Mouse (Mus musculus): Measurements from ENCODE around the gene Hsd17b1.
"Not testable (repeated sequence)": the region's sequence is repeated elsewhere in the genome, so short reads cannot be mapped to it uniquely, and the experiment has no call there.

Gene Hsd17b1

DNA sequence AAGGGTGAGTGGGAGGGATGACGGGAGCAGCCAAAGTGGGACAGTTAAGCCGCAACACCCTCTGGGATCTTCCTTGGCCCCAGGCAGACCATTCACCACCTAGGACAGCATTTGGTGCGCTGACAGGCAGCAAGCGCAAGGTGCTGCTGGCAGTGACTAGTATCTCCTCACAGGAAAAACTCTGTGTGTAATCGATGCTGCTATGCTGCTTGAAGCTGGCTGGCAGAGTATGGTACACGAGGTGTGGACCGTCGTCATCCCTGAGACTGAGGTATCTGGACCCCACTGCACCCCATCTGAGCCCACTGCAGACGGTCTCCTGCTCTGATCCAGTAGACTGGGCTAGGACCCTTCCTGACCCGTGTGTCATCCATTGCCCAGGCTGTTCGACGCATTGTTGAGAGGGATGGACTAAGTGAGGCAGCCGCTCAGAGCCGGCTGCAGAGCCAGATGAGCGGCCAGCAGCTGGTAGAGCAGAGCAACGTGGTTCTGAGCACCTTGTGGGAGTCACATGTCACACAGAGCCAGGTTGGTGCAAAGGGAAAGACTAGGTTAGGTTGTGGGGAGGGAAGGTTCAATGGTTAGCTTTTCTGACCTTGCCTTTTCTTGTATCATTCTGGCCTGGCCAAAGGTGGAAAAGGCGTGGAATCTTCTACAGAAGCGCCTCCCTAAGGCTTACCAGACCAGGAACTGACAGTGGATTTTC, 7.6 kb downstream of the Hsd17b1 start:
- no peak for DNase-seq (ENCODE audit: low read depth, low spot score)

DNA sequence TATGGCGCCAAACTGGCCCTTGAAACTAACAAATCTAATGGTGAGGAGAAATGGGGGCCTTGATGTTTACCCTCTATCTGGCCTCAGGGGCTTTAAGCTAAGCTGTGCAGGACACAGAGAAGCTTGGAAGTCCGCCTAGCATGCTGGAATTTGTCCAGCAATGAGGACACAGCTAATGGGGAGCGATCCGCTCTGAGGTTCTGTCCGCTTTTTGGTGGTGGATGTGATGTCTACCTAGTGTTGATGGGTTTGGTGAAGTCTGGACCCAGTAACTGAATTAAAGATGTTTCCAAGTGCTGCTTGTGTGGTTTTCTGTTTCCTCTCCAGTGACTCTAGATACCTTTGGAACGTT, 8.1 kb downstream of the Hsd17b1 start:
- no peak for DNase-seq (ENCODE audit: low read depth, low spot score)

DNA sequence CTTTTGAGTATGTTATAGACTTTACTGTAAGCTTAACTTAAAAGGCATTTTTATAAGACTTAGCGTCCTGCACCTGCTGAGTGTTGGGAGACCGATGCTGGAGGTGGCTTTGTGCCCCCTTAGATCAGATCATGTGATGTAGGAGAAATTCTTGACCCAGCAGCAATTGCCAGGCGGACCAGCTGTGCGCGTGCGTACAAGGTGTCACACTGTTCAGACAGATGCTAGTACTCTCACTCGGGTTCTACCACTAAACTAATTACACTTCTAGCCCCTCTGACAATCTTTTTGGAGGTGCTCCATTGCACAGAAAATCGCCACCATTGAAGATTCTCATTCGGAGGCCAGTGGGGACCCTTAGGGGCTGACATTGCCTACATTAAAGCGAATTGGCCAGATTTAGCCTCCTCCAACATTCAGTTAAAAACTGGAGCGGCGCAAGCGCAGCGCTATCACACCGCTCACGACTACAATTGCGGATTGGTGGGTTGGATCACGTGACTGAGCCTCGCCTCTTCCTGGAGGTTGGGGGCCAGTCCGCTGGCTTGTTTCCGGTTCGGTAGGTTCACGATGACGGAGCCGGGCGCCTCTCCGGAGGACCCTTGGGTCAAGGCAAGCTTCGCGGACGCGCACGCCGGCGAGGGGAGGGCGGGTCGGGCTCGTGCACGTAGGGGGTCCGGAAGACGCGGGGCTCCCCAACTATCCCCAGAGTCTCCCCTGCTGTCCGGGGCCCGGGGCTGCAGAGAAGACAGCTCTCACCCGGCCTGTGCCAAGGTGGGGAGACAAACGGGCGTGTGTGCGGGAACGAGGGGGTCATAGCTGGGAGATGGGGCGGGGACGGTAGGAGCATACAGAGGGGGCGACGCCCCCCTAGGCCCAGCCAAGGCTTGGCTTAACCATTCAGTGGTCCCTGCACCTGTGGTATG, 8.8 kb downstream of the Hsd17b1 start, which contains the start of gene Mlx:
Mlx (plus strand) TSS at position 522 of the 926 bp plus-strand sequence.
- peak; percentile 96 for DNase-seq (ENCODE audit: low read depth, low spot score)

DNA sequence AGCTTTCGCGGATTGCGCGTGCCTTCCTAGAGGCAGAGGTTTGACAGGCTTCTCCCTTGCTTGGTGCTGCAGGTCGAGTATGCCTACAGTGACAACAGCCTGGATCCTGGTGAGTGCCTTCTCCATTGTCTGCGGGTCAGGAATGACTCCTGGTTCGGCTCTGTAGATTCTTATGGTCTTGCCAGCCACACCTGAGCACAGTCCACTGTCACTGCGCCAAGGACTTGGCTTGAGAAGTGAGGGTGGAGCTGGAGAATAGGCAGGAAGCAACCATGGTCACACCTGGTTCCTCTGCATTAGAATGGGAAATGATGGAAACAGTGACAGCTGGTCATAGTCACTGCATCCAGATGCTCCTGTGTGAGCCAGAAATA, 9.5 kb downstream of the Hsd17b1 start:
- no peak for DNase-seq (ENCODE audit: low read depth, low spot score)

DNA sequence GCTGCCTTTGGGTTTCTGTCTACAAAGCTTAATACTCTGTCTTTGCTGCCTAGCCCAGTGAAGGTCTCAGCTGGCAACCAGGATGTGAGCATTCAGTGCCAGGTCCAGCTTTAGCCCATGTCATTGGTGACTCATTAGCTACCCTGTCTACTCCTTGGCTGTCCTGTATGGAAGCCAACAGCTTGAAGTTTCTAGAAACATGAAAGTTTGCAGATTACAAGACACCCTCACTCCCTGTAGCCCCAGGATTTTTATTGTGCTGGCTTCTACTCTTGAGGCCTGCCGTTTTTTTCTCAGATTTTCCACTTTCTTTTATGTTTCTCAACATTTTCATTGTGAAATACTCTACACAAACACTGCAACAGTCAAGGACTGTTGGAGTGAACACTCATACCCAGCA, 11.7 kb downstream of the Hsd17b1 start:
- no peak for DNase-seq (ENCODE audit: low read depth, low spot score)

DNA sequence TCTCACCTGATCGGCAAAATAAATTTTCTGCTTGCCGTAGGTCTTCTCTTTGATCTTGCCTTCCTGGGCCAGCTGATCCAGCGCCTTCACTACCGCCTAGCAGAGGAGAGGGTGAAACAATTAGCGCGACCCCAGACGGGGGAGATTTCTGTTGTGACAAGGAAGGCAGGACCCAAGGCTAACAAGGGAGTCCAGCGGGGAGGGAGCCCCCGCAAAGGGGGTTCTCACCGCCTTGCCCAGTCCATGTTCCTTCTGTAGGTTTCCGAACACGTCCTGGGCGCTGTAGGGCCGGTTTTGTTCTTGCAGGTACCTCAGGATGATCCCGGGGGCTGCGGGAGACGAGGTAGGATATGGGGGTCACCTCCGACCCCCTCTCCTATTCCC, 16.7 kb downstream of the Hsd17b1 start:
- DNase-seq (ENCODE audit: low read depth, low spot score): no peak

DNA sequence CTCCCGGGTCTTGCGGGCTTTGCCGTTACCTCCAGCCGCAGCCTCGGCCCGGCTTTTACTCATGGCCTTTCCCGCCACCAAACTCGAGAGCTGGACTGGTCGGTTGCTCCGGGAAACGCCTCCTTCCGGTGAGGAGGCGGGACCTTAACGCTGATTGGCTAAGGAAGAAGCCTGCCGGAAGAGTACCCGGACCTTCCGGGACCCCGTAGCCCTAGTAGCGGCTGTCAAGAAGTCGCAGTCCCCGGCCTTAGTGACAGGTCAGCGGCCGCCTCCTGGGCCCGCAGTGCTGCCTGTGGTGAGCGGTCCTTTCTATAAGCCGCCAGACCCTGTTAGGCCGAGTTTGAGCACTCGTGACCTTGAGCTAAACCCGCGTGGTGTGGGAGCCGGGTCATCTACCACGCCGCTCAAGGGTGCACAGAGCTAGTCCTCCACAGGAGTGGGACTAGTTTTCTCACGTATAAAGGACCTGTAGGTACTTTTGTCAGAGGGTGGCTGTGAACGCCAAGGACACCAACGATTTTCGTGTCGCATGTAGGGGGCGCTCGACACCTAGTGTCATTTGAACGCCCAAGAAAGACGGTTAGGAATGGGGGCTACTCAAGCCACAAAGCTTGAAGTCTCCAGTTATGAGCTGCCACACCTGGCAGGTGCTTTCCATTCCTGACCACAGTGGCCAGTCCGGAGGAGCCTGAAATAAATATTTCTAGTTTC, 17.3 kb downstream of the Hsd17b1 start, which contains the start of gene Psmc3ip:
Psmc3ip (minus strand) TSS at position 123 of the 711 bp plus-strand sequence.
- peak; percentile 97 for DNase-seq (ENCODE audit: low read depth, low spot score)

DNA sequence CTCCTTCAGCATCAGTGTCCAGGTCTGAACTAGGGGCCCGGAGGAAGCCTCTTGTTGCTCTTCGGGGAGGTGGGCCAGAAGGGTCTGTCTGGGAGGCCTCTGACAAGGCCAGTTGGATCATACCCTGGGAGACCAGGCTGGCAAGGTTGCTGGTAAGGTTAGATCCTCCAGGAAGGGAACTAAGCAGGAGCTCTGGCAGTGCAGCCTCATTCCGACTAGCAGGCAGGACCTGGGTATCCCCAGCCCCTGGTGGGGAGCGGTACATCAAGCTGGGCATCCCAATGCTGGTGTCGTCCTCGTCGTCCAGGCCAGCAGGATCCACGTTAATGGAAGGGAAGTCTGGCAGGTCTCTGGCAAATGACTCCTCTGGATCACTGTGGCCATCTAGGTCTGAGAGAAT, 20.0 kb downstream of the Hsd17b1 start:
- no peak for DNase-seq (ENCODE audit: low read depth, low spot score)

DNA sequence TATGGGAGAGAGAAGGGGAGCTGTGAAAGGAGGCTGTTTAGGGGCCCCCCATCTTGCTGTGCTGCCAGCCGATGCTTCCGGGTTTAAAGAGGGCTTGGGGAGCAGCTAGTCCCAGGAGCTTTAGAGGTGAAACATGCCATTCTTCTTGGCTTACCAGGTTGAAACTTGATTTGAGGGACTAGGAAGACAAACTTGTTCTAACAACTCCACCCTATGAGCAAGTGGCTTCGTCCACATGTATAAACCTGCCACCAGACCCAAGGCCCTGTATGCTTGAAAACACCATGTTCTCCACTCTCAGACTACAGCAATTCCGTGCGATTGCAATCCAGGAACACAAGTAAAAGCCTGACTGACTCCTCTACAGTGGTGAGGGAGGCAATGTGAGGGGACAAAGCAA, 24.8 kb downstream of the Hsd17b1 start:
- no peak for DNase-seq (ENCODE audit: low read depth, low spot score)

DNA sequence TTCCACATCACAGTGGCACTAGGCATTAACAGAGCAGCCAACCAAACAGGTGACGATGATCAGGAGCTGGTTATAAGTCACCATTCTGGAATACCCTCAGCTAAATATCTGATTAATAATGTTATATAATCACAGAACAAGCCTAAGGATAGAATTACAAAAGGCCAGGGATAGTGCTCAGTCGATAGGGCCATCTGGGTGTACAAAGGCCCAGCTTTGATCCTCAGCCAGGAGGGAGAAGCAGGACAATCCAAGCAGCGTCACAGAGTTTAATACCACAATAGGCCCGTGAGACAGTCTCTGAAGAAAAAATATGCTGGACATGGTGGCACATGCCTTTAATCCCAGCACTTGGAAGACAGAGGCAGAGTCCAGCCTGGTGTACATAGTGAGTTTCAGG, 31.1 kb downstream of the Hsd17b1 start:
- DNase-seq (ENCODE audit: low read depth, low spot score): no peak

DNA sequence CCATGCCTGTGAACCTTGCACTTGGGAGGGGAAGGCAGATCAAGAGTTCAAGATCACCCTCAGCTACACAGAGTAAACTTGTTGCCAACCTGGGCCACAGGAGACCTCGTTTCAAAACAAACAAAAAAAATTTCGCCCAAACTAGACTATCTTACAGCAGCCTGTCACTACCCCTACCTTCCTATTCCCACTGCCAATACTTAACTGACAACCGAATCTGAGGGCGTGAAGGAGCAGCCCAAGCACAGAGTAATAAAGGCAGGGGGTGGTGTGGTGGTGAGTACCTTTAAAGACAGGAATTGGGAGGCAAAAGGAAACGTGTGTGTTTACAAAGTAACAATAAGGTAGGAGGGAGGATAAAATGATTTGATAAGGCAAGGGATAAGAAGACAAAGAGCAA, 32.5 kb downstream of the Hsd17b1 start:
- no peak for DNase-seq (ENCODE audit: low read depth, low spot score)

DNA sequence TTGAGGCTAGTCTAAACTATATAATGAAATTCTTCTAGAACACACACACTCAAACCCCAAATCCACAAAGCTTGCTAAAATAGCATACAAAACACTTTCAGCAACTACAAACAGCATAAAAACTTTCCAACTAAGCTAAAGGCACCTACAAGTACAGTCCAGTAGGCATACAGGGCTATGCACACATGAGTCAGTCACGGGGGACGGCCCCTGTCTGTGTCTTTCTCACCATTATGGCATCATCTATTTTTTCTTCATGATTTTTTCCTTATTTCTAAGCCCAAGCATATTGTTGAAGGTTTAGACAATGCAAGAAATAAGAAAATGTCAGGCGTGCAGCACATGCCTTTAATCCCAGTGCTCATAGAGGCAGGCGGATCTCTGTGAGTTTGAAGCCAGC, 33.0 kb downstream of the Hsd17b1 start:
- DNase-seq (ENCODE audit: low read depth, low spot score): no peak

DNA sequence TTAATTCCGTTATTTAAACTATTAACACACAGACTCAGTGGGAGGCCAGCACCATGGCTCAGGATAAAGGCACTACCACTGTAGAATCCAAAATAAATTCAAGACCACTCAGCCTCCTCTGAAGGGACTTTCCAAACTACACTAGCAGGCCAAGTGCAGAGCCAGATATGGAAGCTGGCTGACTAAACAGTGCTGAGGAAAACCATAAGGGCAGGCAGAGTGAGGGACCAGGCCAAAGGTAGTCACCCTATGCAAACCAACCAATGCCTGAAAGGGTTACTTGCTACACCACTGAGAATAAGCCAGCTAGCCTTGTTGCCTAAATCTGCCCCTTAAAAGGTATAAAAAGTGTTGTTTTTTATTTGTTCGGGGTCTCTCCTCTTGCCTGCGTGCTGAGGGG, 34.0 kb downstream of the Hsd17b1 start:
- DNase-seq (ENCODE audit: low read depth, low spot score): no peak

DNA sequence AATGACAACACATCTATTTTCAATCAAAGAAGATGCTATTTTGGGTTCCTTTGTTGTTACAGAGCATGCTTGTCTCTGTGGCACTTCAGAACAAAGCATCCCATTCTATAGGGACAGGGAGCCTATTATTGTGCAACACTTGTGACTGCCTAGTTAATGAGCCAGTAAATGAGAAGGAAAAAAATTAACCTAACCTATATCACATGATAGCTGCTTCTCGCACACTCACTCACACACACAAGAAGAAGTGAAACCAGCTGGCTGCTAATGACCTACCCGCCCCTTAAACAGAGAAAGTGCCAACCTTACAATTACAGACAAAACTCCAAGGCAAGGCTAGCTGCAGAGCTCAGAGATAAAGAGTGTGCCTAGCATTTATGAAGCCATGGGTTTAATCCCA, 37.4 kb downstream of the Hsd17b1 start:
- DNase-seq (ENCODE audit: low read depth, low spot score): no peak

DNA sequence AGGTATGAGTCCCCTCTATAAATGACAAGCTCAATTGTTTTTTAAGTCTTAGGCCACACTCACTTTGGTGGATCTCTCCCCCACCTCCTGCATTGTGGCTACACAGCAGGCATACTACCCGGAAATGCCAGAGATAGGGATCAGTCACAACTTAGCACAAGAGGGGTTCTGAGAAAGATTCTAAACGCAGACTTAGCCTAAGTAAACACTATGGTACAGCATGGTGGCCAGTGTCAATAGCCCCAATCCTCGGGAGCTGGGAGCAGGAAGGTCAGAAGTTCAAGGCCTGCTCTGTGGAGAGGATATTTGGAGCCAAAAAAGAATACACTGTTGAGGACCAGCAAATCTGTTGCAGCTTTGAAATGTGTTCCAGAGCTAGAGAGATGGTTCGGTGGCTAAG, 39.9 kb downstream of the Hsd17b1 start:
- peak; percentile 51 for DNase-seq (ENCODE audit: low read depth, low spot score)

DNA sequence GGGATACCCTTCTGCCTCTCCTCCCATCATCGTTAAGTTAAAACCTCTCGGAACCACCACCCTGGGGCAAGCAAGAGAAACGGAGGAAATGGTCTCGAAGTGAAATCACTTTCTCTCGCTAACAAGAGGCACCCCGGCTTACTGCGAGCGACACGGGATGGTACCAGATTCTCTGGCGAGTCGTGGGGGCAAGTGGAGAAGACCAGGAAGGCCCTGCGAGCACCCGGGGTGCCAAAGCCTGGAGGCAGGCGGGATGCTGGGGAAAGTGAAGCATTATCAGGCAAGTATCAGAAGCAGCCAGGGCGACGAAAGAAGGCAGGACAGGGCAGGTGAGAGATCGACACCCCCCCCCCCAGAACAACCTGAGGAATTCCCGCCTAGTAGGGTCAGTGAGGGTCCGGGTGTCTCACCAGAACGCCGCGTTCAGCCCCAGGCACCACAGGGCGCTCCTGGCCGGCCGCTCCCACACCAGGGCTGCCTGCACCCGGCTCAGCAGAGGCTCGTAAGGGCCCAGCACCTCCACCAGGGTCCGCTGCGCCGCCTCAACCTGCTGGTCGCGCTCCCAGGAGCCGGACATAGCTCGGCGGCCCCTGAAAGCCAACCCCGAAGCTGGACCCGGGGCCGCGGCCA, 41.0 kb downstream of the Hsd17b1 start:
- DNase-seq (ENCODE audit: low read depth, low spot score): no peak

DNA sequence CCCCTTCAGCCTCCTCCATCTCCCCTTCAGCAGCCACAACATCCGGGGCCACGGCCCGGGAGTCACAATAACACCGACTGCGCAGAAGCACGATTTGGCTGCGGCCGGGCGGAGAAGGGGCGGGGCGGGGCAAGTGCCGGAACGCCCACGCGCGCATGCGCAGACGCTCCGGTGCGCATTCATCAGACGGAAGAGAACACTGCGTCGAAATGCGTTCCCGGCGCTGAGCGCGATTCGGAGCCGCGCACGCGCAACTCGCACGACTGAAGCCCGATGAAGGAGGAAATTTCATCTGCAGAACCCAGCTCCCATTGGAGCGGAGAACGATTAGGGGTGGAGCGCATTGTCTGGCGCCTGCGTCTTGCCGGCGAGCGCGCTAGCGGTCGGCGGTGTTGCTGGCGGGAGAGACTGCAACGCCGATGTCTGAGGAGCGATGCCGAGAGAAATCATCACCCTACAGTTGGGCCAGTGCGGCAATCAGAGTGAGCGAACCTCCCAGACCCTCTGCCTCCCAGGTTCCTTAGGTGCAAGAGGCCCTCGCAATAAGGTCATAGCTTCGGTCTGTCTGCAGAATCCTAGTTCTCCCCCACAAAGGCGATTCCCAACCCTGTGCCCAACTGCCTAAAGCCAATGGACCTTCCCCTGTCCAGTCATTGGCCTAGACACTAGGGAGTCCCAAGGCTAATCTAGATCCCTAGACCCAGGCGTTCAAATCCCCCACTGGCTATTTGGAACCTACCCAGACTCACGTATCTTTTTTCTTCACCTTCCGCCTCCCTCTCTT, 41.7 kb downstream of the Hsd17b1 start, which contains the start of the genes Retreg3 and Tubg1:
Retreg3 (minus strand) TSS at position 133 of the 784 bp plus-strand sequence.
Tubg1 (plus strand) TSS at position 178 of the 784 bp plus-strand sequence.
- DNase-seq (ENCODE audit: low read depth, low spot score): peak; percentile 99

DNA sequence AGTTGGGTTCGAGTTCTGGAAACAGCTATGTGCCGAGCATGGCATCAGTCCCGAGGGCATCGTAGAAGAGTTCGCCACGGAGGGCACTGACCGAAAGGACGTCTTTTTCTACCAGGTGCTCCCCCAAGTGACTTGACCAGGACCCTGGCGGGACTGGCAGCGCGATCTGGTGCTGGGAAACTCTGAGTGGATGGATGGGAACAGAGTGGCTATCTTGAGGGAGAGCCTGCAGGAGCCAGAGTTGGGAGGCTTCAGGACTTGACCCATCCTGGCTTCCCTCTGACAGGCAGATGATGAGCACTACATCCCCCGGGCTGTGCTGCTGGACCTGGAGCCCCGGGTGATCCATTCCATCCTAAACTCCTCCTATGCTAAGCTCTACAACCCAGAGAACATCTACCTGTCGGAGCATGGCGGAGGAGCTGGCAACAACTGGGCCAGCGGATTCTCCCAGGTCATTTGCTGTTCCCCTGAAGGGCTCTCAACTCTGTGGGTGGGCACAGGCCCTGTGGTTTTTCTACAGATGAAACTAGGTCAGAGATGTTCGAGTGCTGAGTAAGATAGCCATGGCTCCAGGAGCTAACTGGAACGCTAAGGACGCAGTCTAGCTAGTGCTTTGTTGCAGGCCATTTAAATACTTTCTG, 42.5 kb downstream of the Hsd17b1 start:
- no peak for DNase-seq (ENCODE audit: low read depth, low spot score)

DNA sequence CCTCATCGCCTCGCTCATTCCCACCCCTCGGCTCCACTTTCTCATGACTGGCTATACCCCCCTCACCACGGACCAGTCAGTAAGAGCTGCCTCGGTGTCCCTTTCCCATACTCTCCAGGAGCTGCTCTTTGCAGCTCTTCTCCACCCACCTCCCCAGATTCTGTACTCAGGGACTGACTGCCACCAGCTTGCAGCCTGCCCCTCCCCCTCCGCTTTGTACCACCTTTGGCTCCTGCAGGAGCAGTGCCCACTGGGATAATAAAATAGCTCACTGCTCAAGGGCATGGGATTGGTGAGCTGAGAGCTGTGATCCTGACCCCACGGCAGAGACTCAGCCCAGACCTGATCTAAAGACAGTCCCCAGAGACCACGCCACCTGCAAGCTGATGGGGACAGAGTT, 46.3 kb downstream of the Hsd17b1 start:
- not testable (repeated sequence) for DNase-seq (ENCODE audit: low read depth, low spot score)

DNA sequence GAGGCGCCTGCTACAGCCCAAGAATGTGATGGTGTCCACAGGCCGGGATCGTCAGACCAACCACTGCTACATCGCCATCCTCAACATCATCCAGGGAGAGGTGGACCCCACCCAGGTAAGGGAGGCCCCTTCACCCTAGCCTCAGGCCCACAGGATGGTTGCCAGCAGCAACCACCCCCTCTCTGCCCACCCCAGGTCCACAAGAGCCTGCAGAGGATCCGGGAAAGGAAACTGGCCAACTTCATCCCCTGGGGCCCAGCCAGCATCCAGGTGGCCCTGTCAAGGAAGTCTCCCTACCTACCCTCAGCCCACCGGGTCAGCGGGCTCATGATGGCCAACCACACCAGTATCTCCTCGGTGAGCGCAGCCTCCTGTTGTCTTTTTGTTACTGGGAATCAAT, 46.8 kb downstream of the Hsd17b1 start:
- not testable (repeated sequence) for DNase-seq (ENCODE audit: low read depth, low spot score)

Measured in R1 (cell line).